Mouse (Mus musculus): ENCODE results near the gene Hist1h2ae.
"Not testable (repeated sequence)": the region's sequence is repeated elsewhere in the genome, so short reads cannot be mapped to it uniquely, and the experiment has no call there.

Gene Hist1h2ae

GRCm38 (mm10) chr13:23564482-23564881 is 6.5 kb downstream of the Hist1h2ae start:
- intact Hi-C loops (cut with DNase I) = no loop called here

- intact Hi-C loops (cut with DNase I) = no loop called here
Measured at GRCm38 (mm10) chr13:23562699-23563462, 8.1 kb downstream of the Hist1h2ae start.

DNA sequence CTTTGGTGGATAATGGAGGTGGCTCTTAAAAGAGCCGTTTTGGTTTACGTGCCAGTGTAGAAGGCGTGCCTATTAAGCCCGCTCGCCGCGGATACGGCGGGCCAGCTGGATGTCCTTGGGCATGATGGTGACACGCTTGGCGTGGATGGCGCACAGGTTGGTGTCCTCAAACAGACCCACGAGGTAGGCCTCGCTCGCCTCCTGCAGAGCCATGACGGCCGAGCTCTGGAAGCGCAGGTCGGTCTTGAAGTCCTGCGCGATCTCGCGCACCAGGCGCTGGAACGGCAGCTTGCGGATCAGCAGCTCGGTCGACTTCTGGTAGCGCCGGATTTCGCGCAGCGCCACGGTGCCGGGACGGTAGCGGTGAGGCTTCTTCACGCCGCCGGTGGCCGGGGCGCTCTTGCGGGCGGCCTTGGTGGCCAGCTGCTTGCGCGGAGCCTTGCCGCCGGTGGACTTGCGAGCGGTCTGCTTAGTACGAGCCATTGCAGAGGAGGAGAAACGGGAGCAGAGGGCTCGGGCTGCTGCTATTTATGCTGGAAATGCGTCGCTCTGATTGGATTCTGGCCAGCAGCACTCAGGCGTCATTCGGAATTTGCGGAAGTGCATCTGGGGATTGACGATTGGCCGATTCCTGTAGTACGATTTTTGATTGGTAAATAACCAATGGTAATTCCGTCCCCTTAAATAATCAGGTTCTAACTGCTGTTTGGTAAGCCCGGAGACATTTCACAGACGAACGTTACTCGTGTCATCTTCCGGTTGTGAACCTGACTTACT is 8.9 kb downstream of the Hist1h2ae start, which contains the start of gene Hist1h3e:
Hist1h3e (minus strand) TSS at position 487 of the 777 bp plus-strand sequence.
- intact Hi-C loops (cut with DNase I) = not testable (repeated sequence)

DNA sequence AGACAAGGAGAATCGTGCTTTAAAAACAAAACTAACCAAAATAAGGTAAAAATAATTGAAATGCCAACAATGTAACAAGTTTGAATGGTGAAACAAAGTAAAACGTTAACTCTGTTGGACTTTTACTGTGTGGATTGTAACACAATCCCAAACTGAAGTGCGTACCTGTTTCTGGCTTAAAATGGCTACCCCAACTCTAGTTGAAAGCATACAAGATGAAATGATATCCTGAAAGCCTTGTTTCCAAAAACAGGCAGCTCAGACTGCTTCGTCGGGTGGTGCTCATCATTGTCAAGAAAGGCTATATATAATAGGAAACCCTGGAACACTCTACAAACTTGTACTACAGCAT is 9.5 kb downstream of the Hist1h2ae start:
- intact Hi-C loops (cut with DNase I) = not testable (repeated sequence)

GRCm38 (mm10) chr13:23560699-23561098 is 10.3 kb downstream of the Hist1h2ae start:
- intact Hi-C loops (cut with DNase I) = not testable (repeated sequence)

- intact Hi-C loops (cut with DNase I) = no loop called here
Measured at GRCm38 (mm10) chr13:23556906-23557305, 14.1 kb downstream of the Hist1h2ae start.

DNA sequence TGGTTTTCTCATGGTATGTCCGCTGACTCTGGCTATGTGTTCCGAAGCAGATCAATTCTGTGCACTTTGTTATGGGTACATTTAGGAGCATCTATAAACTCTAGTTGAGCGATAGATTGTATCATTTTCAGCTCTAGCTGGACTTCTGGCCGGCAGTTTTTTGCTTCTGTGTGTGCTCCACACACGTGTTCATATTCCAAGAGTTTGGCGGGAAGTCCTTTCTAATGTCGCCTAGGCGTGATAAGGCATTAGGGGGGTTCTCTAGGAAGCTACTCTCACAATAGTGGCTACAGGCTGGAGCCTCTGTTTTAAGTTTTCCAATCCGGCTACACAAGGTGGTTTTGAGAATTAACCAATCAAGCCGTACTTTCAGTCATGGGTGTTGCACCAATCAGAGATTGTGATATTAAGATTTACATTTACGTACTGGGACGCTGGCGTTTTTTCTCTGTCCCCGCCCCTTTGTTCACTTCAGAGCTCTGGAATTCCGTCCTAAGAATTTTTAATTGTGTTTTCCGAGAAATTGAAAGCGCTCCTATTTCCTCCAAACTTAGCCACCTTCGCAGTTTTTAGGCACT is 15.1 kb downstream of the Hist1h2ae start:
- intact Hi-C loops (cut with DNase I) = no loop called here

DNA sequence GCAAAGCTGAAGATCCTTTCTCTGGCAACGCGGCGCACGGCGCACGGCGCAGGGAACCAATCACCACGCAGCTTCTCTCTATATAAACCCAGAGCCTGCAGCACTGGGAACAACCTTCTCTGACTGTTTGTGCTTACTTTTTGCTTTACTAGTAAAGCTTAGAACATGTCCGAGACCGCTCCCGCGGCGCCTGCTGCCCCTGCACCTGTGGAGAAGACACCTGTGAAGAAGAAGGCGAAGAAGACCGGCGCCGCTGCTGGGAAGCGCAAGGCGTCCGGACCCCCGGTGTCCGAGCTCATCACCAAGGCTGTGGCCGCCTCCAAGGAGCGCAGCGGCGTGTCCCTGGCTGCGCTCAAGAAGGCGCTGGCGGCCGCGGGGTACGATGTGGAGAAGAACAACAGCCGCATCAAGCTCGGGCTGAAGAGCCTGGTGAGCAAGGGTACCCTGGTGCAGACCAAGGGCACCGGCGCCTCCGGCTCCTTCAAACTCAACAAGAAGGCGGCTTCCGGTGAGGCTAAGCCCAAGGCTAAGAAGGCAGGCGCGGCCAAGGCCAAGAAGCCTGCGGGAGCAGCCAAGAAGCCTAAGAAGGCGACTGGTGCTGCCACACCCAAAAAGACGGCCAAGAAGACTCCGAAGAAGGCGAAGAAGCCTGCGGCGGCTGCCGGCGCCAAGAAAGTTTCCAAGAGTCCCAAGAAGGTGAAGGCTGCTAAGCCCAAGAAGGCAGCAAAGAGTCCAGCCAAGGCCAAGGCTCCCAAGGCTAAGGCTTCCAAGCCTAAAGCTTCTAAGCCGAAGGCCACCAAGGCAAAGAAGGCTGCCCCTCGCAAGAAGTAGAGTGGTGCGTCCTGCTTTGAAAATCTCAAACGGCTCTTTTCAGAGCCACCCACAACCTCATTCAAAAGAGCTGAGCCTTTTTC is 15.8 kb downstream of the Hist1h2ae start:
- intact Hi-C loops (cut with DNase I) = no loop called here

- intact Hi-C loops (cut with DNase I) = no loop called here
Measured at GRCm38 (mm10) chr13:23554393-23554792, 16.6 kb downstream of the Hist1h2ae start.

DNA sequence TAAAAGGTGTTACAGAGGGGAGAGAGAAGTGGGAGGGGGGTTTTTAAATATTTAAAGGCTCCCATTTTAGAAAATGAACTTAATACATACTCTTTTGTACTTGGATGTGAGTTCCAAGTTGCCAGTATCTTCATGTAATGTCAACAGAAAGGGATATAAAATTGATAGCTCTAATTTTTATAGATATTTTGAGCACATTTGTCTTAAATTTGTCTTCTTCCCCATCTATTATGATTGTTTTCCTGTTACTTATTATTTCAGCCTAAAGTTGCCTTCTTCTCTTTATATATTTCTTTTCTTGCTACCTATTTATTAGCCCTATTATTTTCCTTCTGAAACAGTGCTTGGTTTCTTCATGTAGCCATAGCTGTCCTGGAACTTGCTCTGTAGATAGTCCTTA is 18.1 kb downstream of the Hist1h2ae start, which contains the start of gene Hist1h1d:
Hist1h1d (plus strand) TSS at position 301 of the 400 bp plus-strand sequence.
- intact Hi-C loops (cut with DNase I) = no loop called here

DNA sequence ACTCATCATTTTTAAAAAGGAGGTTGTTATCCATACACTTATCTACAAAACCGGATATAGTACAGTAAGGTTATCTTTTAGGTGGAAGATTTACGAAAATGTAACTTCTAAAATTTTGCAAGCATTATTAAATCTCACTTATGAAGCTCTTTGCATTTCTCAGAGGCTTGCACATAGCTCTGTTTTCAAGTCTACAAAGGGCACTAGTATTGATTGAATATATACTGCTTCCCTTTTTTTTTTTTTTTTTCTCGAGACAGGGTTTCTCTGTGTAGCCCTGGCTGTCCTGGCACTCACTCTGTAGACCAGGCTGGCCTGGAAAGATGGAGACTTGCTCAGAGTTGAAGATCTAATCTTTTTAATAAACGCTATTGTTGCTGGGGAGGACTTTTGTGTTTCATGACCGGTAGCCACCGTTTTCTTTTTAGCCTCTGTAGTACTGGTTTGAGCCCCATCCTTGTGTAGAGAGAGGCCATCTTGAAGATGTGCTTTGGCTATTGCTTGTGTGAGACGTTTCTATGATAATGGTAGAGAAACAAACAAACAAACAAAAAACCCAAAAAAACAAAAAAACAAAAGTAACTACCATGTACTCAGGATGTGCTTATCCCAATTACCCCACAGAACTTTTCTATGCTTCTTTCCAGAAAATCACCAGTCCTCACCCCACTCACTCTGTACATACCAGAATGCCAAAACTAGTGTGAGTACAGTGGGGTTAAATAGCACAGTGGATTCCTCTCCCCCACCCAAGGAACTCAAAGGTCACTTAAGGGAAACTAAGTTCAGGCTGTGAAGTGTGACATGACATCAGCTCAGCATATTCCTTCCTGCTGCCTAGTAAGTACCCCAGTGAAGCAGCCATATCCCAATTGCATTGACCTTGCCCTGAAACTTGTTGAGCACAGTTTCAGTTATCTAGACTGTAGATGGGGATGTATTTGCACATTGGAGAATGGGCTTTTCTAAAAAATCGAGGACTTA is 18.8 kb downstream of the Hist1h2ae start:
- intact Hi-C loops (cut with DNase I) = no loop called here

DNA sequence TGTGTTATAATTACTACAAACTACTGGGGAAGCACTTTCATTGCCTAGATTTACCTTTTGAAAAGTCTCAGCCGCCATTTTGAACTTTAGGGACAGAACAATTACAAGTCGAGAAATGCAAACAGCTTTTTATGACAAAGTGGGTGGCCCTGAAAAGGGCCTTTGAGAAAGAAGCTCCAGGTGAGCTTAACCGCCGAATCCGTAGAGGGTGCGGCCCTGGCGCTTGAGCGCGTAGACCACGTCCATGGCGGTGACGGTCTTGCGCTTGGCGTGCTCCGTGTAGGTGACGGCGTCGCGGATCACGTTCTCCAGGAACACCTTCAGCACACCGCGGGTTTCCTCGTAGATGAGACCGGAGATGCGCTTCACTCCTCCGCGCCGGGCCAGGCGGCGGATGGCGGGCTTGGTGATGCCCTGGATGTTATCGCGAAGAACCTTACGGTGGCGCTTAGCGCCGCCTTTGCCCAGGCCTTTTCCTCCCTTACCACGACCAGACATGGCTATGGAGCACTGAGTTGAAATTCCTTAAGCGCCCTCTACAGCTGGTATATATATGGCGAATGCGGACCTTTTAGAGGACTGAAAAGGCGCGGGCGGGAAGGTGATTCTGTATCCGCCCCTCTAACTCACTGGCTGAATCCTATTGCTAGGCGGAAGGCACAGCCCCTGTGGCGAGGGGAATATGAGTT is 19.7 kb downstream of the Hist1h2ae start, which contains the start of gene Hist1h4f:
Hist1h4f (minus strand) TSS at position 503 of the 689 bp plus-strand sequence.
- intact Hi-C loops (cut with DNase I) = not testable (repeated sequence)

- intact Hi-C loops (cut with DNase I) = no loop called here
Measured at GRCm38 (mm10) chr13:23550761-23551145, 20.3 kb downstream of the Hist1h2ae start.

GRCm38 (mm10) chr13:23546694-23547093 is 24.3 kb downstream of the Hist1h2ae start:
- intact Hi-C loops (cut with DNase I) = no loop called here

DNA sequence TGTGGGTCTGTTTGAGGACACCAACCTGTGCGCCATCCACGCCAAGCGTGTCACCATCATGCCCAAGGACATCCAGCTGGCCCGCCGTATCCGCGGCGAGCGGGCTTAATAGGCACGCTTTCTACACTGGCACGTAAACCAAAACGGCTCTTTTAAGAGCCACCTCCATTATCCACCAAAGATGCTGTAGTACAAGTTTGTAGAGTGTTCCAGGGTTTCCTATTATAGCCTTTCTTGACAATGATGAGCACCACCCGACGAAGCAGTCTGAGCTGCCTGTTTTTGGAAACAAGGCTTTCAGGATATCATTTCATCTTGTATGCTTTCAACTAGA is 26.3 kb downstream of the Hist1h2ae start:
- intact Hi-C loops (cut with DNase I) = not testable (repeated sequence)

GRCm38 (mm10) chr13:23543965-23544786 is 26.8 kb downstream of the Hist1h2ae start, which contains the start of gene Hist1h3f:
Gene Hist1h3f, plus strand, starts transcription at chr13:23544052.
- intact Hi-C loops (cut with DNase I) = no loop called here

DNA sequence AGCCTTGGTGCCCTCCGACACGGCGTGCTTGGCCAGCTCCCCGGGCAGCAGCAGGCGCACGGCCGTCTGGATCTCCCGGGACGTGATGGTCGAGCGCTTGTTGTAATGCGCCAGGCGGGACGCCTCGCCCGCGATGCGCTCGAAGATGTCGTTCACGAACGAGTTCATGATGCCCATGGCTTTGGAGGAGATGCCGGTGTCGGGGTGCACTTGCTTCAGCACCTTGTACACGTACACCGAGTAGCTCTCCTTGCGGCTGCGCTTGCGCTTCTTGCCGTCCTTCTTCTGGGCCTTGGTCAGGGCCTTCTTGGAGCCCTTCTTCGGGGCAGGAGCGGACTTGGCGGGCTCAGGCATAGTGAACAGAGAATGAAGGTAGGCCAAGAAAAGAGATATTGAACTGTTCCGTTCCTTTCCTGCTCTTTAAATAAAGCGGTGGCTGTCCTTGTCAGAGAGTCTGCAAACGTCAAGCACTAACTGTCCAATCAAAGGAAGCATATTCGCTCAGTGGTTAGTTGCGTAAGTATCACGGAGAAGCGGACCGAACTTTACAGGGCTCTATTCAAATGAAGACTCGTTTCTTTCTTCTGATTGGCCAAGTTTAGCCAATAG is 27.9 kb downstream of the Hist1h2ae start, which contains the start of gene Hist1h2bh:
Hist1h2bh (minus strand) TSS at position 394 of the 609 bp plus-strand sequence.
- intact Hi-C loops (cut with DNase I) = not testable (repeated sequence)

All from adrenal gland (tissue).